Mouse (Mus musculus): ENCODE data around the gene Cd86. TPM values are rescaled to one million over a fixed set of nuclear protein-coding genes. Genes with fewer than 3 reads are reported as not detected.

Cd86 gene
- polyA plus RNA-seq, 1 experiment from 2014 or later, result 2.0 TPM

DNA sequence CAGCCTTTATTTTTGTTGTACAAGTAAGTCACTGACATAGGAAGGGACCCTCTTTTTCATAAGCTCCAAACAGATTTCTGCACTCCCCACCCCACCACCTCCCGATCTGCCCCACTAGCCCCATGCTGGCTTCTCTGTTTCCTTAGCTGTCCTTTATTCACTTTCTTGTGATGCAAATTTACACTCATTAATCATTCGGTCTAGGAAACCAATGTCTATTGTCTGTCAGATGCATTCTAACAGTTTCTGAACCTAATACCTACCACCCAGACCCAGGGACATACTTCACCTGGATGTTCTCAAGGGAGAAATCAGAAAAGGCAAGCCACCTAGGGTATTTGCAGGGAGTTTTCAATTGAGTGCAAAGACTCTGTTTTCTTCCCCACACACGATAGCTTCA lies 16.6 kb downstream of the Cd86 start:
- H3K27me3 ChIP-seq (ENCODE audit: control insufficient read depth, insufficient read depth, low read length), result no peaks in the 10 kb centered on the region
- H3K36me3 ChIP-seq (ENCODE audit: control insufficient read depth, insufficient read depth, low read length), result no peaks in the 10 kb centered on the region
- DNase-seq (no peak), ATAC-seq (ENCODE audit: low FRiP score, low TSS enrichment) (no peak)
- no peak overlapping the region for H3K4me3 ChIP-seq (replicated peaks; ENCODE audit: low read depth, low read length)
- 20% methylated on average over 3 of the region's 3 CpGs for WGBS
- no peak overlapping the region for H3K27ac ChIP-seq (replicated peaks; ENCODE audit: low read depth, low read length)
- no peaks in the 10 kb centered on the region for H3K4me1 ChIP-seq (ENCODE audit: control insufficient read depth, insufficient read depth, low read length)
- H3K9ac ChIP-seq (replicated peaks; ENCODE audit: low read length), result no peak overlapping the region
- H3K9me3 ChIP-seq (ENCODE audit: control insufficient read depth, low read length), result no peaks in the 10 kb centered on the region
- no peak overlapping the region for H3K4me2 ChIP-seq (ENCODE audit: low read length)

DNA sequence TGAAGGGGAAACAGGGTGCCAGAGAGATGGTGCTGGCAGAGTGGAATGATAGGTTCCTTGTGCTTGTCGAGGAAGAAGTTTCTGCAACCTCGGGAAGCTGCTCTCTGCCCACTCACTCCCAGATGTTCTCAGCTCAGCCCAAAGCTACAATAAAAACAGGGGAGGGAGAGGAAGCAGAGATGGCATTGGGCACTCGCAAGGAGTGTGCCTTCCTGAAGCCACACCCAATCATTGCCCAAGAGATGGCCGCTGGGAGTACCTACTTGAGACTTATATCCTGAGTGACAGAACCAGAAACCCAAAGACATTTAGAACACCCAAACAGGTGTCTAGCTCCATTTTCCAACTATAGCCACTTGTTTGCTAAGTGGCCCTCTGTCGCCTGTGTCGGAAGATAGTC lies 20.8 kb downstream of the Cd86 start:
- DNase-seq (no peak), ATAC-seq (ENCODE audit: low FRiP score, low TSS enrichment) (no peak)
- H3K27ac ChIP-seq (replicated peaks; ENCODE audit: low read depth, low read length), result no peak overlapping the region
- H3K9me3 ChIP-seq (ENCODE audit: control insufficient read depth, low read length), result no peaks in the 10 kb centered on the region
- H3K4me3 ChIP-seq (replicated peaks; ENCODE audit: low read depth, low read length), result no peak overlapping the region
- 92% methylated on average over 6 of the region's 6 CpGs for WGBS
- no peaks in the 10 kb centered on the region for H3K4me1 ChIP-seq (ENCODE audit: control insufficient read depth, insufficient read depth, low read length)
- H3K36me3 ChIP-seq (ENCODE audit: control insufficient read depth, insufficient read depth, low read length), result no peaks in the 10 kb centered on the region
- H3K9ac ChIP-seq (replicated peaks; ENCODE audit: low read length), result no peak overlapping the region
- H3K4me2 ChIP-seq (ENCODE audit: low read length), result no peak overlapping the region
- no peaks in the 10 kb centered on the region for H3K27me3 ChIP-seq (ENCODE audit: control insufficient read depth, insufficient read depth, low read length)

DNA sequence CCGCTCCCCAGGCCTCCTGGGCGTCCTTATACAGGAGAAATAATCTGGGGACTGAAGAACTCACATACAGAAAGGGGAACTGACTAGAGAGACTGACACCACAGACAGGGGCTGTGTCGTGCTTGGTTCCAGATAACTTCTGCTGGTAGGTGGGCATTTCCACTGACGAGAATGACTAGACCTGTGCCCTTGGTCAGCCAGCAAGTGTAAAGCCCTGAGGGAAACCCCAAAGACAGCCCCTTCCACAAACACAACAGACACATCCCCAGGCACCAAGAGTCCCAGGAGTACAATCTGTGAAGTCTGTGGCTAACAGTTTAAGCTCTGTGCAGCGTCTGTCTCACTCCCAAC lies 23.2 kb downstream of the Cd86 start:
- Histone ChIP-seq H3K27me3 (ENCODE audit: control insufficient read depth, insufficient read depth, low read length) (no peaks in the 10 kb centered on the region), H3K9ac (replicated peaks; ENCODE audit: low read length) (no peak overlapping the region), H3K27ac (replicated peaks; ENCODE audit: low read depth, low read length) (no peak overlapping the region), H3K4me3 (replicated peaks; ENCODE audit: low read depth, low read length) (no peak overlapping the region), H3K9me3 (ENCODE audit: control insufficient read depth, low read length) (no peaks in the 10 kb centered on the region), H3K4me2 (ENCODE audit: low read length) (no peak overlapping the region), H3K36me3 (ENCODE audit: control insufficient read depth, insufficient read depth, low read length) (no peaks in the 10 kb centered on the region), H3K4me1 (ENCODE audit: control insufficient read depth, insufficient read depth, low read length) (no peaks in the 10 kb centered on the region)
- ATAC-seq (ENCODE audit: low FRiP score, low TSS enrichment) (no peak), DNase-seq (no peak)
- WGBS, result 75% methylated on average over 5 of the region's 5 CpGs

DNA sequence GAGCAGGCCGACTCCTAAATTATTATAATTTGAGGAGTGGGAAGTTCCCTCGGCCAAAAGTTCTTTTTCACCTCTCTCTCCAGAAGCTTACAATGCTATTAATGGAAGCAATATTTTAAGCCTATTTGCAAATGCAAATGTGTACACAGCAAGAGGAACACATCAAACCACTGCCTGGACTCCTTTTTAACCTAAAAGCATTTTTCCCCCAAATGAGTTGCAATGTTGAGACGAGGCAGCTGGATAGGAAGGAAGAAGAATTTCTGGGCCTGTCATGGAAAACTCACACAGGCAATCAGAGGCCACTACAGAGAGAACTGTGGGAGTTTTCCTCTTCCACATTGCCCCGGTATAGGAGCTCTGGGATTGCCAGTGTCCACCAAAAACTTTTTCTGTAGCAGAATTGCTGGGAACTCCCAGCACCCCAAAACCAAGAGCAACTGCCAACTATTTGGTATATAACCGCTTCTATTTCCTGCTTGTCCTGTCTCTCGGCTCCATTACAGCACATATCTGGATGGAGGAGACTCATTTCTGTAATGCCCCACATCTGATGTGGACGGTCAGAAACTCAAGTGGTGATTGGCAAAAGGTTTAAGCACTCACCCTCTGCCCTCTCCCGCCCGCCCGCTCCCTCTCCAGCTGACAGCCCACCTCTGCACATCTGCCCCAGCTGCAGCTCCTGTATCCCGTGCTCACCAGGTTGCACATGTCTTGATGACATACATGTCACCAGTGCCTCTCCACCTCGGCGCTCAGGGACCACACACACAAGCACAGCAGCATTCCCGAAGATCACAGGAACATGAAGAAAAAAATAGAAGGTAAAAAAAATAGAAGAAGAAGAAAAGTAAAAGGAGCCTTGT lies 23.8 kb downstream of the Cd86 start:
- Histone ChIP-seq H3K9me3 (ENCODE audit: control insufficient read depth, low read length) (no peaks in the 10 kb centered on the region), H3K27me3 (ENCODE audit: control insufficient read depth, insufficient read depth, low read length) (no peaks in the 10 kb centered on the region), H3K9ac (replicated peaks; ENCODE audit: low read length) (no peak overlapping the region), H3K4me2 (ENCODE audit: low read length) (no peak overlapping the region), H3K27ac (replicated peaks; ENCODE audit: low read depth, low read length) (no peak overlapping the region), H3K4me3 (replicated peaks; ENCODE audit: low read depth, low read length) (no peak overlapping the region), H3K36me3 (ENCODE audit: control insufficient read depth, insufficient read depth, low read length) (no peaks in the 10 kb centered on the region), H3K4me1 (ENCODE audit: control insufficient read depth, insufficient read depth, low read length) (no peaks in the 10 kb centered on the region)
- ATAC-seq (ENCODE audit: low FRiP score, low TSS enrichment) (no peak), DNase-seq (no peak)
- 86% methylated on average over 14 of the region's 14 CpGs for WGBS

DNA sequence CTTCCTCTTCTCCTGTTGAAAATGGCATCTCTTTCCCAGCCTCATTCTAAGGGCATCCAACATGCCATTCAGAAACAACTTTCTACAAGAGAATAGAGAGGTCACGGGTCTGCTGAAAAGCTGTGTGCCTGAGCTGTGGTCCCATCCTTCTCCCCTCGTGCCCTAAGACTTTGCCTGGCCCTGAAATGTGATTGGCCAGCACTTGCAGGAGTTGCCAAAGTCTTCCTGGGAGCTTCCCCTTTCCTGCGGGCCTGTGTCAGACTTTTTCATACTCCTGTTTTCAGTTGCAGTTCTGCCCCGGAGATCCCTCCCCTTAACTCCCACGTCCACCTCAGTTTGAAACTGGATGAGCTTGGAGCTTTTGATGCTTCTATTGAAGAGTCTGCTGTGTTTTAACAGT lies 24.9 kb downstream of the Cd86 start:
- H3K9me3 ChIP-seq (ENCODE audit: control insufficient read depth, low read length), result no peaks in the 10 kb centered on the region
- H3K27ac ChIP-seq (replicated peaks; ENCODE audit: low read depth, low read length), result no peak overlapping the region
- WGBS, result 67% methylated on average over 5 of the region's 5 CpGs
- H3K27me3 ChIP-seq (ENCODE audit: control insufficient read depth, insufficient read depth, low read length), result no peaks in the 10 kb centered on the region
- H3K9ac ChIP-seq (replicated peaks; ENCODE audit: low read length), result no peak overlapping the region
- no peak overlapping the region for H3K4me3 ChIP-seq (replicated peaks; ENCODE audit: low read depth, low read length)
- H3K4me2 ChIP-seq (ENCODE audit: low read length), result no peak overlapping the region
- no peaks in the 10 kb centered on the region for H3K4me1 ChIP-seq (ENCODE audit: control insufficient read depth, insufficient read depth, low read length)
- no peak for ATAC-seq (ENCODE audit: low FRiP score, low TSS enrichment)
- no peaks in the 10 kb centered on the region for H3K36me3 ChIP-seq (ENCODE audit: control insufficient read depth, insufficient read depth, low read length)
- DNase-seq, result no peak

DNA sequence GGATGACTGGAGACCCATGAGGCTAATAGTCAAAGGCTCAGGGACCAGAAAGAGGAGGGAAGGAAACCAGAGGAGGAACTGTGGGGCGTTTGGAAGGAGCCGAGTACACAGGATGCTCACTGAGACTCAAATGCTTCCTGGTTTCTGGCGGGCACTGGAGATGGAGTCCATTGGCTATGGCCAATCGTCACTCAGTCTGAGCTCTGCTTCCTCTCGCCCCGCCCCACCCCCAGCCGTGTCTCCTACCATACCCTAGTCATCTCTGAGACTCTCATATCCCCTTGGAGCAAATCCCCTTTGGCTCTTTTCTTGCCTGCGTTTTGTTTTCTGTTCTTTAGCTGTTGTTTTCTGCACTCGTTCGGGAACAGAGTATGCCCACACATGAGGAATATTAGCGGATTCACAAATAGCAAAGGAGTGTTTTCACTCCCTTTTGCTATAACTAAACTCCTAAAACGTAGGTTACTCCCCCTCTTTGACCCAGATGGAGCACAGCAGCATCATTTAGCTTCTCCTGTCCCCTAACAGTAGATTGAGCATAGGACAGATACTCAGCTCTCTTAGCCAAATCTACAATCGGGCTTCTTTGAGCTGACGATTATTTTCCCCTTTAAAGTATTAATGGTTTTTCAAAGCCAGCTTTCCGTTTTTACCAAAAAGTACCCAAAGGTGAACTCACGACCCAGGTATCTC lies 25.9 kb downstream of the Cd86 start:
- H3K36me3 ChIP-seq (ENCODE audit: control insufficient read depth, insufficient read depth, low read length), result no peaks in the 10 kb centered on the region
- H3K27me3 ChIP-seq (ENCODE audit: control insufficient read depth, insufficient read depth, low read length), result no peaks in the 10 kb centered on the region
- H3K4me3 ChIP-seq (replicated peaks; ENCODE audit: low read depth, low read length), result no peak overlapping the region
- H3K9ac ChIP-seq (replicated peaks; ENCODE audit: low read length), result no peak overlapping the region
- DNase-seq, result no peak
- no peak overlapping the region for H3K27ac ChIP-seq (replicated peaks; ENCODE audit: low read depth, low read length)
- H3K4me1 ChIP-seq (ENCODE audit: control insufficient read depth, insufficient read depth, low read length), result no peaks in the 10 kb centered on the region
- no peak overlapping the region for H3K4me2 ChIP-seq (ENCODE audit: low read length)
- WGBS, result 88% methylated on average over 16 of the region's 16 CpGs
- H3K9me3 ChIP-seq (ENCODE audit: control insufficient read depth, low read length), result no peaks in the 10 kb centered on the region
- ATAC-seq (ENCODE audit: low FRiP score, low TSS enrichment), result no peak

DNA sequence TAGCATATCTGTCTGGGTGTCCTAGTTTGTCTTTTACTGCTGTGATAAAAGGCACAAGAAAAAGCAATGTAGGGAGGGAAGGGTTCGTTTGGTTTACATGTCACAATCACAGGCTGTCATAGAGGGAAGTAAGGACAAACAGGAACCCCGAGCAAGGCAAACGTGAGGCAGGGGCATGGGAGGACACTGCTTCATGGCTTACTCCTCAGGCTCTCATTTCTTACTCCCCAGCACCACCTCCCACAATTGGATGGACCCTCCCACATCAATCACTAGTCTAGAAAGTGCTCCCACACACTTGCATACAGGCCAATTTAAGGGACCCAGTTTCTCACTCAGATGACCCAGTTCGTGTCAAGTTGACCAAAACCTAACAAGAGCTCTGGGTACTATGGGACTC lies 29.1 kb downstream of the Cd86 start:
- no peak overlapping the region for H3K27ac ChIP-seq (replicated peaks; ENCODE audit: low read depth, low read length)
- no peaks in the 10 kb centered on the region for H3K9me3 ChIP-seq (ENCODE audit: control insufficient read depth, low read length)
- WGBS, result 70% methylated on average over 4 of the region's 4 CpGs
- H3K9ac ChIP-seq (replicated peaks; ENCODE audit: low read length), result no peak overlapping the region
- no peak overlapping the region for H3K4me3 ChIP-seq (replicated peaks; ENCODE audit: low read depth, low read length)
- no peaks in the 10 kb centered on the region for H3K36me3 ChIP-seq (ENCODE audit: control insufficient read depth, insufficient read depth, low read length)
- ATAC-seq (ENCODE audit: low FRiP score, low TSS enrichment) (no peak), DNase-seq (no peak)
- no peaks in the 10 kb centered on the region for H3K4me1 ChIP-seq (ENCODE audit: control insufficient read depth, insufficient read depth, low read length)
- no peak overlapping the region for H3K4me2 ChIP-seq (ENCODE audit: low read length)
- no peaks in the 10 kb centered on the region for H3K27me3 ChIP-seq (ENCODE audit: control insufficient read depth, insufficient read depth, low read length)

DNA sequence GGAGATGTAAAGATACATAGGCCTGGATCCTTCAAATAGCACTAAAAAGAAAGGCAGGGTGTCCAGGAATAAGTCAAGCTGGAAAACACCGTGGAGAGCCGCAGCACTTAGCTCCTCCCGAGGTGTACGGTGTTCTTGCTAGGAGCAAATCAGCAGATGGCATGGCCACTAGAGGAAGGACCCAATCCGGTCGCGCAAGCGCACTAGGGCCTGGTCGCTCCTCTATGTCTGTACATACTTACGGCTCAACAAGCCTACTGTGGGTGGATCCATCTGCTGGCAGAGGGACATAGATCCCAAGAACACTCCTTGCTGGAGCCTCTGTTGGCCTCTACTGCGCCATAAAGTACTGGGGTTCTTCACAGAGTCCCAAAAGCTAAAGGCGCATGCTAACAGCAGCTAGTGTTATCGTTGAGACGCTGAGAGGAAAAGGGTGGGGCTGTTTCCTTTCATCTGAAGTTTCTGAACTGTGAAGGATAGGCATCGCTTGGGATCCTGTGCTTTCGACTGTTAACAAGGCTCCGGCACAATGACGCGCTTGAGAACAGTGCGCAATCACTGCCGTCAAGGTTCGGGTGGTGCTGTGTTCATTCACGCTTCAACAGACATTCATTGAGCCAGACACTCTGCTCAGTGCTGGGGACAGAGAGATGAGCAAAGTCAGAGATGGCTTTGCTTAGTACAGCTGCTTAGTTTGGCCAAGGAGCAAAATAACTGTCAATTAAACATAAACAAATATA lies 30.7 kb downstream of the Cd86 start:
- no peaks in the 10 kb centered on the region for H3K36me3 ChIP-seq (ENCODE audit: control insufficient read depth, insufficient read depth, low read length)
- no peaks in the 10 kb centered on the region for H3K4me1 ChIP-seq (ENCODE audit: control insufficient read depth, insufficient read depth, low read length)
- no peak overlapping the region for H3K27ac ChIP-seq (replicated peaks; ENCODE audit: low read depth, low read length)
- no peak for ATAC-seq (ENCODE audit: low FRiP score, low TSS enrichment)
- no peak for DNase-seq
- H3K4me3 ChIP-seq (replicated peaks; ENCODE audit: low read depth, low read length), result no peak overlapping the region
- no peak overlapping the region for H3K4me2 ChIP-seq (ENCODE audit: low read length)
- no peaks in the 10 kb centered on the region for H3K9me3 ChIP-seq (ENCODE audit: control insufficient read depth, low read length)
- 89% methylated on average over 23 of the region's 23 CpGs for WGBS
- H3K27me3 ChIP-seq (ENCODE audit: control insufficient read depth, insufficient read depth, low read length), result no peaks in the 10 kb centered on the region
- H3K9ac ChIP-seq (replicated peaks; ENCODE audit: low read length), result no peak overlapping the region

Measured in midbrain, embryonic 14.5 days (tissue).